Mouse (Mus musculus): ENCODE data around the gene Slc22a1. TPM values are rescaled to one million over a fixed set of nuclear protein-coding genes. Genes with fewer than 3 reads are reported as not detected.
"Not testable (repeated sequence)": the region's sequence is repeated elsewhere in the genome, so short reads cannot be mapped to it uniquely, and the experiment has no call there.

Gene Slc22a1
- polyA plus RNA-seq, 1 experiment from 2014 or later, result 51.0 TPM

DNA sequence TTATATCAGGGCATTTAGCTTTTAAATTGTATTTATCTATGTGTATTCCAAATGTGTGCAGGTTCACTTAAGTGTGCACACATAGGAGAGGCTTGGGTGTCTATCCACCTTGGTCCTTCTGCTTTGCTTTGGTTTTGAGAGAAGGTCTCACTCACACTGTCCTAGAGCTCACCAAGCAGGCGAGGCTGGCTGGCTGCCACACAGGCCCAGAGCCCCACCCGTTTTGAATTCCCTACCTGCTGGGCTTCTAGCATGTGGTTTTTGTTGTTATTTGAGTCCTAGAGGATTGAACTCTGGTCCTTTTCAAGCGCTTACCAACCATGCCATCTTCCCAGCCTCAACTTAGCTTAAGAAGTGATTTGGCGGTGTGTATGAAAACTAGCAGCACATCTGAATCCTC is 8.8 kb upstream of the Slc22a1 start:
- 51% methylated on average over 4 of the region's 4 CpGs for WGBS
- Histone ChIP-seq H3K4me3 (no peak overlapping the region), H3K9me3 (replicated peaks) (no peaks in the 10 kb centered on the region), H3K4me1 (replicated peaks) (peaks cover 35% of the 10 kb centered on the region), H3K27ac (0 out of 2 replicates have a peak overlapping the region, but pooled peaks have one; percentile 31), H3K36me3 (peaks cover 88% of the 10 kb centered on the region), H3K27me3 (no peaks in the 10 kb centered on the region), H3K4me2 (no peak overlapping the region), H3K9ac (no peak overlapping the region)
- no peak for ATAC-seq (replicated peaks; ENCODE audit: insufficient number of reproducible peaks, insufficient read depth, low FRiP score, low read depth)

GRCm38 (mm10) chr17:12683582-12683981 is 8.0 kb upstream of the Slc22a1 start:
- Histone ChIP-seq H3K36me3 (peaks cover 79% of the 10 kb centered on the region), H3K9me3 (replicated peaks) (no peaks in the 10 kb centered on the region), H3K4me2 (no peak overlapping the region), H3K27ac (no peak overlapping the region), H3K27me3 (no peaks in the 10 kb centered on the region), H3K4me3 (no peak overlapping the region), H3K9ac (no peak overlapping the region), H3K4me1 (replicated peaks) (peaks cover 27% of the 10 kb centered on the region)
- ATAC-seq (replicated peaks; ENCODE audit: insufficient number of reproducible peaks, insufficient read depth, low FRiP score, low read depth), result no peak
- 85% methylated on average over 13 of the region's 13 CpGs for WGBS

GRCm38 (mm10) chr17:12678261-12678660 is 2.6 kb upstream of the Slc22a1 start:
- Histone ChIP-seq H3K4me1 (replicated peaks) (no peaks in the 10 kb centered on the region), H3K4me2 (no peak overlapping the region), H3K27me3 (no peaks in the 10 kb centered on the region), H3K9ac (no peak overlapping the region), H3K9me3 (replicated peaks) (no peaks in the 10 kb centered on the region), H3K4me3 (no peak overlapping the region), H3K27ac (no peak overlapping the region), H3K36me3 (peaks cover 26% of the 10 kb centered on the region)
- ATAC-seq (replicated peaks; ENCODE audit: insufficient number of reproducible peaks, insufficient read depth, low FRiP score, low read depth), result no peak

DNA sequence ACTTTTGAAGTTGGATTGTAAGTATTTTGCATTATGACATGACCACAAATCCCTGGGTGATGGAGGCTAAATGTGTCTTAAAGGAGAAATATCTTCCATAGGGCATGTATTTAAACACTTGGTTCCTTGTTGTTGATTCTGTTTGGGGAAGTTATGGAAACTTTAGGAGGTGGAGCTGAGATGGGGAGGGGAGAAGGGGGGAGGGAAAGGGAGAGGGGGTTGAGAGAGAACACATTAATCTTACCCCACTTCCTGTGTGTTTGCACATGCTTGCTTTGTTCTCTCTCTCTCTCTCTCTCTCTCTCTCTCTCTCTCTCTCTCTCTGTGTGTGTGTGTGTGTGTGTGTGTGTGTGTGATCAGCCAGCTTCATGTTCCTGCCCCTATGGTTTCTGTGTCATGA is 1.5 kb upstream of the Slc22a1 start:
- Histone ChIP-seq H3K9me3 (replicated peaks) (no peaks in the 10 kb centered on the region), H3K4me2 (no peak overlapping the region), H3K27me3 (no peaks in the 10 kb centered on the region), H3K4me3 (no peak overlapping the region), H3K36me3 (peaks cover 17% of the 10 kb centered on the region; the same call in 1 of the 2 replicates), H3K27ac (no peak overlapping the region), H3K4me1 (replicated peaks) (no peaks in the 10 kb centered on the region), H3K9ac (no peak overlapping the region)
- no peak for ATAC-seq (replicated peaks; ENCODE audit: insufficient number of reproducible peaks, insufficient read depth, low FRiP score, low read depth)

DNA sequence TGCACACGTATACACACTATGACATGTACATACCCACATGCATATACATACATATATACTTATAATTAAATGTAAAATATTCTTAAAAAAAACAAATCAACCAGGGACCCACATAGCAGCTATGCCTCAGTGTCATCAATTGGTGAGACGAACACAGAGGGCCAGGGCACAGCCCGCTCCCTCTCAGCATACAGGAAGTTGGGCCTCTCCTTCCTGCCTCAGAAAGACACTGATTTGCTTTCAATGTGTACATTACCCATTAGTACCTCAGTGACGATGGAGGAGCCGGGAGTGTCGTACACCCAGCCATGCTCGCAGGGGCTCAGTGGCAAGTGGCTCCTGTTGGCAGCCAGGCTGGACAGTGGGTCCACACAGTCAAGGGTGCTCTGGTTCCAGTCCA is 649 bp downstream of the Slc22a1 start:
- not testable (repeated sequence) for H3K4me2 ChIP-seq; H3K27ac ChIP-seq; H3K27me3 ChIP-seq; H3K9me3 ChIP-seq (replicated peaks); ATAC-seq (replicated peaks; ENCODE audit: insufficient number of reproducible peaks, insufficient read depth, low FRiP score, low read depth); H3K4me1 ChIP-seq (replicated peaks); H3K4me3 ChIP-seq; H3K9ac ChIP-seq; H3K36me3 ChIP-seq
- 74% methylated on average over 7 of the region's 7 CpGs for WGBS

GRCm38 (mm10) chr17:12673871-12674270 is 1.8 kb downstream of the Slc22a1 start:
- WGBS, result 41% methylated on average over 3 of the region's 3 CpGs
- H3K36me3 ChIP-seq, result no peaks in the 10 kb centered on the region
- peaks cover 11% of the 10 kb centered on the region for H3K4me1 ChIP-seq (replicated peaks)
- no peak for ATAC-seq (replicated peaks; ENCODE audit: insufficient number of reproducible peaks, insufficient read depth, low FRiP score, low read depth)
- no peak overlapping the region for H3K27ac ChIP-seq
- no peaks in the 10 kb centered on the region for H3K27me3 ChIP-seq
- no peak overlapping the region for H3K4me3 ChIP-seq
- H3K9ac ChIP-seq, result no peak overlapping the region
- H3K9me3 ChIP-seq (replicated peaks), result no peaks in the 10 kb centered on the region
- no peak overlapping the region for H3K4me2 ChIP-seq

DNA sequence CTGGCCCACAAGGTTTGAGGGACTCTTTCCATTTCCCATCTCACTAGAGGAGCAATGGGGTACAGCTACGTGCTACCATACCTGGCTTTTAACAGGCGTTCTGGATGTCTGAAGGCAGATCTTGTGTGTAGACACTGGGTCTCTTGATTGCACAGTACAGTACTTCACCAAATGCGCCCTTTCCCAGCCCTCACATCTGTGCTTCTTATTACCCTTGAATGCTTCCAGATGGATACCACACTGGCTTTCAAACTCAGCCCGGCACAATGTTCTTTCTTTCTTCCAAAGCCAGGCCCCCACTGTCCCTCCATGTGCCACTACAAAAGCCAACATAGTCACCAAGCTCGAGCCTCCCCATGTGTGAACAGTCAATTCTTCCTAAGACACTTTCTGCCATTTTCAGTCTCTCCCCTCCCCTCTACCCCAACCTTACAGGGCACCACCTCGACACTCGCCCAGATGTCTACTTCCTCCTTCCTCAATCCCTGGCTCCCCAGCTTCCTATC is 3.3 kb downstream of the Slc22a1 start:
- Histone ChIP-seq H3K4me3 (no peak overlapping the region), H3K4me1 (replicated peaks) (peaks cover 20% of the 10 kb centered on the region)
- 74% methylated on average over 7 of the region's 7 CpGs for WGBS

DNA sequence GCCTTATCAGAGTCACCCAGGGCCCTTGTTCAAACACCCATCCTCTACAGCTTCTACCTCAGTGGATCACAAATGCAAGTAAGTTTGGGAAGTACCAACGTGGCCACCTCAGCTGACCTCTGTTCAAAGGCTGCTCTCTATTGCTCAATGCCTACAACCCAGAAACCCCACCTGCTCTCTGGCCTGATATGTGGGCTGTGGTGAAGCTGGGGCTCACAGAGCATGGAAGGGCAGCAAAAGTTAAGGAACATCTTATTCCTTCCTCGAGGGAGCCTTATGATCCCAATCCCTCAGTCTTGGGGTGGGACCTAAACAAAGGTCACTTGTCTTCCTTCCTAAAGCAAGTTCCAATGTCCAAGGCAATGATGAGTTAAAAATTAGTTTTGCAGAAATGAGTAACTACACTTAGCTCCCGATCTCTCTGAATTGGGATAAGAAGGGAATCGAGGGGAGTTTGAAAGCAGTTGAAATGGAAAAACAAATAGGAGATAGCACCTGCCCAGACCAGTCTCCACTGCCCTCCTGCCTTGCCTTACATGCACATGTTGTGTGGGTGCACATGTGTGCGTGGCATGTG is 4.5 kb downstream of the Slc22a1 start:
- no peak overlapping the region for H3K4me2 ChIP-seq
- no peaks in the 10 kb centered on the region for H3K9me3 ChIP-seq (replicated peaks)
- H3K4me1 ChIP-seq (replicated peaks), result peaks cover 20% of the 10 kb centered on the region
- H3K4me3 ChIP-seq, result no peak overlapping the region
- no peak overlapping the region for H3K9ac ChIP-seq
- H3K27me3 ChIP-seq, result no peaks in the 10 kb centered on the region
- ATAC-seq (replicated peaks; ENCODE audit: insufficient number of reproducible peaks, insufficient read depth, low FRiP score, low read depth), result no peak
- no peaks in the 10 kb centered on the region for H3K36me3 ChIP-seq
- 79% methylated on average over 5 of the region's 5 CpGs for WGBS
- H3K27ac ChIP-seq, result no peak overlapping the region

More for the DNA sequence above, 3.3 kb downstream of the Slc22a1 start:
- H3K4me2 ChIP-seq, result no peak overlapping the region
- no peak for ATAC-seq (replicated peaks; ENCODE audit: insufficient number of reproducible peaks, insufficient read depth, low FRiP score, low read depth)
- H3K27me3 ChIP-seq, result no peaks in the 10 kb centered on the region
- H3K9me3 ChIP-seq (replicated peaks), result no peaks in the 10 kb centered on the region
- no peaks in the 10 kb centered on the region for H3K36me3 ChIP-seq
- H3K27ac ChIP-seq, result no peak overlapping the region
- H3K9ac ChIP-seq, result no peak overlapping the region

GRCm38 (mm10) chr17:12669363-12669679 is 6.3 kb downstream of the Slc22a1 start:
- no peaks in the 10 kb centered on the region for H3K36me3 ChIP-seq
- no peak overlapping the region for H3K9ac ChIP-seq
- H3K4me2 ChIP-seq, result no peak overlapping the region
- H3K27me3 ChIP-seq, result no peaks in the 10 kb centered on the region
- peak; percentile 27; the same call in 1 of the 2 replicates for ATAC-seq (replicated peaks; ENCODE audit: insufficient number of reproducible peaks, insufficient read depth, low FRiP score, low read depth)
- peaks cover 23% of the 10 kb centered on the region for H3K4me1 ChIP-seq (replicated peaks)
- H3K27ac ChIP-seq, result peak overlapping the region; percentile 61
- no peak overlapping the region for H3K4me3 ChIP-seq
- H3K9me3 ChIP-seq (replicated peaks), result no peaks in the 10 kb centered on the region

- Histone ChIP-seq H3K4me1 (replicated peaks) (peaks cover 29% of the 10 kb centered on the region), H3K27me3 (no peaks in the 10 kb centered on the region), H3K36me3 (no peaks in the 10 kb centered on the region), H3K4me2 (no peak overlapping the region), H3K27ac (peak overlapping the region; percentile 61), H3K4me3 (no peak overlapping the region), H3K9ac (no peak overlapping the region), H3K9me3 (replicated peaks) (no peaks in the 10 kb centered on the region)
- 23% methylated on average over 7 of the region's 7 CpGs for WGBS
- ATAC-seq (replicated peaks; ENCODE audit: insufficient number of reproducible peaks, insufficient read depth, low FRiP score, low read depth), result peak; percentile 54; the same call in 1 of the 2 replicates
These were observed 6.9 kb downstream of the Slc22a1 start for GRCm38 (mm10) chr17:12668478-12669362.

DNA sequence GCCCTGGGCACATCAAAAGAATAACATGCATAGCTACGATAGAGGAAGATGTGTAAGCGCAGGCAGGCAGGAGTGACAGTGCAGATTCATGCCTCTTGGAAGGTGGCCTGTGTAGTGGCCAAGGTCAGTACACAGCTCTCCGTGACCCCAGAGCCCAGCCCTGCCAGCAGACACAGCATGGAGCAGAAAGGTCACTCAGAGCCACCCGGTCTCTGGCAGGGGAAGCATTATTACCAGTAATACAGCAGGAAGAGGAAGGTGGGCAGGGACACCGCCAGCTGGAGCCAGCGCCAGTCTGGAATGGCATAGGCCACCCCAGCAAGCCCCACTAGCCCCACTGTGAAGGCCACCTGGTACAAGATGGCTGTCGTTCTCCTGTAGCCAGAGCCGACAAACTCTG is 11.5 kb downstream of the Slc22a1 start:
- Histone ChIP-seq H3K4me2 (no peak overlapping the region), H3K4me1 (replicated peaks) (peaks cover 27% of the 10 kb centered on the region), H3K27ac (no peak overlapping the region), H3K9ac (no peak overlapping the region), H3K27me3 (0 out of 2 replicates have a peak, but pooled peaks cover 4% of the 10 kb centered on the region), H3K9me3 (replicated peaks) (no peaks in the 10 kb centered on the region), H3K4me3 (no peak overlapping the region), H3K36me3 (no peaks in the 10 kb centered on the region)
- no peak for ATAC-seq (replicated peaks; ENCODE audit: insufficient number of reproducible peaks, insufficient read depth, low FRiP score, low read depth)
- WGBS, result 71% methylated on average over 8 of the region's 8 CpGs

Data from heart, embryonic 15.5 days (tissue).